Mouse (Mus musculus) cerebellum, adult 2 months (tissue): ENCODE data around the gene Gramd1a.

Experiments used
- CTCF ChIP-seq: fragments of 200-500 bp; IDR thresholded peaks from 2 replicates; pipeline ENCODE4 v1.5.1; 2011; ENCODE audit warnings: low read depth, mild to moderate bottlenecking, control low read depth, low read length, moderate library complexity, borderline replicate concordance; ENCODE audit not compliant: insufficient read depth
- POLR2A ChIP-seq: fragments of 200-500 bp; IDR thresholded peaks from 2 replicates; pipeline ENCODE4 v1.6.1; 2011; ENCODE audit warnings: low read length, control low read depth, borderline replicate concordance; ENCODE audit not compliant: insufficient read depth

GRCm38 (mm10) chr7:31160763-31161162, 5.1 kb upstream of the Gramd1a start:
- TF ChIP-seq POLR2A = no peak
- TF ChIP-seq CTCF = no peak
